Mouse (Mus musculus) hindbrain, embryonic 16.5 days (tissue): ENCODE data around the gene Atp5j2. TPM values are rescaled to one million over a fixed set of nuclear protein-coding genes. Genes with fewer than 3 reads are reported as not detected.

Experiments used
- ATAC-seq: fragments of 200-750 bp; cut with Nextera tagmentation; 2 replicates; pipeline ENCODE4 v1.8.0; 2017; ENCODE audit warnings: moderate TSS enrichment, moderate library complexity
- H3K27ac ChIP-seq: fragments of 300-500 bp; sonication (generic); 2 replicates; pipeline ENCODE4 v1.5.1; 2014; ENCODE audit warnings: low read depth, mild to moderate bottlenecking, control low read depth, low read length, moderate library complexity
- H3K27me3 ChIP-seq: fragments of 300-500 bp; sonication (generic); replicated peaks from 2 replicates; pipeline ENCODE4 v1.6.1; 2014; ENCODE audit warnings: low read length; ENCODE audit not compliant: control insufficient read depth, insufficient read depth
- H3K36me3 ChIP-seq: fragments of 300-500 bp; sonication (generic); 2 replicates; pipeline ENCODE4 v1.6.1; 2014; ENCODE audit warnings: mild to moderate bottlenecking, low read length, moderate library complexity, mixed read lengths; ENCODE audit not compliant: control insufficient read depth, insufficient read depth
- H3K4me1 ChIP-seq: fragments of 300-500 bp; sonication (generic); 2 replicates; pipeline ENCODE4 v1.6.1; 2014; ENCODE audit warnings: low read depth, low read length; ENCODE audit not compliant: control insufficient read depth, insufficient read depth
- H3K4me2 ChIP-seq: fragments of 300-500 bp; sonication (generic); 2 replicates; pipeline ENCODE4 v1.6.1; 2014; ENCODE audit warnings: mild to moderate bottlenecking, low read length, control low read depth, moderate library complexity
- H3K4me3 ChIP-seq: fragments of 300-500 bp; sonication (generic); 2 replicates; pipeline ENCODE4 v1.5.1; 2014; ENCODE audit warnings: mild to moderate bottlenecking, low read length, control low read depth, moderate library complexity
- H3K9ac ChIP-seq: fragments of 300-500 bp; sonication (generic); 2 replicates; pipeline ENCODE4 v1.6.1; 2014; ENCODE audit warnings: low read depth, mild to moderate bottlenecking, control low read depth, low read length, moderate library complexity
- H3K9me3 ChIP-seq: fragments of 300-500 bp; sonication (generic); 2 replicates; pipeline ENCODE4 v1.6.1; 2014; ENCODE audit warnings: mild to moderate bottlenecking, low read length, moderate library complexity; ENCODE audit not compliant: control insufficient read depth
- WGBS: fragments of 180-500 bp; shearing (Covaris S2); extraction: QIAGEN DNeasy Blood & Tissue Kit; methylation state at CpG from one replicate; pipeline ENCODE4 v1.1.7; 2014; 5-methylcytosine and 5-hydroxymethylcytosine counted together
- polyA plus RNA-seq: library from polyadenylated mRNA; unstranded; fragments of >200 nt; fragmentation: Nextera tagmentation; extraction: Ambion mirVana; gene quantifications from 2 replicates; pipeline ENCODE4 v1.2.1, GENCODE M21; 2015

Atp5j2 gene
- polyA plus RNA-seq, 1 experiment from 2014 or later: 743 TPM

DNA sequence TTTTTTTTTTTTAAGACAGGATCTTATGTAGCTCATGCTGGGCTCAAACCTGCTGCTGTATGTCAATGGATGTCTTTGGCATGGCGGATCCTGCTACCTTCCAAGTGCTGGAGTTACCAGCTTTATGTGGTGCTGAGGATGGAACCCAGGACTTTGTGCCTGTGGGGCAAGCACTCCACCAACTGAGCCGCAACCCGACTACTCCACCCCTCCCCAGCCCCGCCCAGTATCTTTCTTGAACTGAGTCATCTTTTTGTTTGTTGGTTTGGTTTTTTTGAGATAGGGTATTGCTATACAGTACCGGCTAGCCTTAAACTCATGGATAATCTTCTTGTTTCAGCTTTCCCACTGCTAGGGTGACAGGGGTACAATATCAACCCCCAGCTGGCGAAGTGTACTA lies 2.4 kb downstream of the Atp5j2 start:
- H3K4me2 ChIP-seq: no peak overlapping the region
- ATAC-seq: no peak
- WGBS: 91% methylated on average over 6 of the region's 6 CpGs

DNA sequence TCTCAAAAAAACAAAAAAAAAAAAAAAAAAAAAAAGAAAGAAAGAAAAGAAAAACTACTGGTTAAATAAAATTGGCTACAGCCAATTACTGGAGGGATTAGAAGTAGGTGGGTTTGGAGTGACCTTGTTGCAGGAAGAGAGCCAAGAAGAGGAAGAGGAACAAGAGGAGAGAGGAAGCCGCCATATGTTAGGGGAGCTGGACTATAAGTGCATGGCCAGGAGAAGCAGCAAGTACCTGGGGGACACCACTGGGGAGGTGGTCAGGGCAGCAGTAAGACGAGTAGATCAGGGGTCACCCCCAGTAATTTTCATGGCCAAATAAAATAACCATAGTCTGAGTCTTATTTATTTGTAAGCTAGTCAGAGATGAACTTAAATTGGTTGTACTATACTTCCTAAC lies 6.6 kb downstream of the Atp5j2 start:
- H3K4me2 ChIP-seq: no peak overlapping the region
- H3K27ac ChIP-seq: no peak overlapping the region
- WGBS: 93% methylated on average over 2 of the region's 2 CpGs
- no peaks in the 10 kb centered on the region for H3K9me3 ChIP-seq
- no peak for ATAC-seq
- no peak overlapping the region for H3K9ac ChIP-seq
- H3K27me3 ChIP-seq: no peaks in the 10 kb centered on the region
- H3K4me1 ChIP-seq: peaks cover 12% of the 10 kb centered on the region
- no peak overlapping the region for H3K4me3 ChIP-seq
- peaks cover 59% of the 10 kb centered on the region for H3K36me3 ChIP-seq

More for the DNA sequence above, 2.4 kb downstream of the Atp5j2 start:
- Histone ChIP-seq H3K27me3 (no peaks in the 10 kb centered on the region), H3K9ac (no peak overlapping the region), H3K36me3 (peaks cover 27% of the 10 kb centered on the region), H3K27ac (no peak overlapping the region), H3K4me3 (no peak overlapping the region), H3K4me1 (peaks cover 19% of the 10 kb centered on the region), H3K9me3 (no peaks in the 10 kb centered on the region)

DNA sequence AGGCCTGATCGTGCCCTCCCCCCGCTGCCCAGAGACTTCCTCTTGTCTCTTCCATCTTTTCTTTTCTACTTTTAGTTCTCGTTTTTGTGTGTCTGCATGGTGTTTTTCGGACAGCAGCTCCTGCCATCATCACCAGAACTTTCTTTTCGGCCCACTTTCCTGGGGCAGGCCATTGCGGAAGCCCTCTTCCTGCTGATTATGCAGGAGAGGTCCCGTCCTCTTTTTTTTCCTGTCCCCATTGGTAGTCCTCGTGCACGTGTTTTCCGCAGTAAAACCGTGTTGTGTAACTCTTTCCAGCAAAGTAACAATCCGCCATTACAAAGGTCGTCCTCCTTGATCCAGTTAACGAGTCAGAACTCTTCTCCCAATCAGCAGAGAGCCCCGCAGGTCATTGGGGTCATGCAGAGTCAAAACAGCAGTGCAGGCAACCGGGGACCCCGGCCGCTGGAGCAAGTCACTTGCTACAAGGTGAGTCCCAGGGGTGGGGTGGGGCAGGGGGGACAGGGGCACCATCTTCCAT lies 13.3 kb downstream of the Atp5j2 start:
- H3K4me1 ChIP-seq: no peaks in the 10 kb centered on the region
- no peak overlapping the region for H3K4me3 ChIP-seq
- H3K36me3 ChIP-seq: peaks cover 53% of the 10 kb centered on the region
- ATAC-seq: no peak
- no peaks in the 10 kb centered on the region for H3K27me3 ChIP-seq
- H3K27ac ChIP-seq: no peak overlapping the region
- 92% methylated on average over 18 of the region's 18 CpGs for WGBS
- H3K9me3 ChIP-seq: no peaks in the 10 kb centered on the region
- no peak overlapping the region for H3K9ac ChIP-seq
- no peak overlapping the region for H3K4me2 ChIP-seq

GRCm38 (mm10) chr5:145167306-145167661 lies 24.6 kb downstream of the Atp5j2 start:
- Histone ChIP-seq H3K9ac (peak overlapping the region; percentile 84), H3K4me1 (peaks cover 24% of the 10 kb centered on the region), H3K4me2 (peak overlapping the region; percentile 81), H3K36me3 (peaks cover 18% of the 10 kb centered on the region), H3K27ac (peak overlapping the region; percentile 73), H3K4me3 (peak overlapping the region; percentile 83), H3K27me3 (no peaks in the 10 kb centered on the region), H3K9me3 (no peaks in the 10 kb centered on the region)
- peak; percentile 70 for ATAC-seq
- WGBS: 0% methylated on average over 20 of the region's 28 CpGs

DNA sequence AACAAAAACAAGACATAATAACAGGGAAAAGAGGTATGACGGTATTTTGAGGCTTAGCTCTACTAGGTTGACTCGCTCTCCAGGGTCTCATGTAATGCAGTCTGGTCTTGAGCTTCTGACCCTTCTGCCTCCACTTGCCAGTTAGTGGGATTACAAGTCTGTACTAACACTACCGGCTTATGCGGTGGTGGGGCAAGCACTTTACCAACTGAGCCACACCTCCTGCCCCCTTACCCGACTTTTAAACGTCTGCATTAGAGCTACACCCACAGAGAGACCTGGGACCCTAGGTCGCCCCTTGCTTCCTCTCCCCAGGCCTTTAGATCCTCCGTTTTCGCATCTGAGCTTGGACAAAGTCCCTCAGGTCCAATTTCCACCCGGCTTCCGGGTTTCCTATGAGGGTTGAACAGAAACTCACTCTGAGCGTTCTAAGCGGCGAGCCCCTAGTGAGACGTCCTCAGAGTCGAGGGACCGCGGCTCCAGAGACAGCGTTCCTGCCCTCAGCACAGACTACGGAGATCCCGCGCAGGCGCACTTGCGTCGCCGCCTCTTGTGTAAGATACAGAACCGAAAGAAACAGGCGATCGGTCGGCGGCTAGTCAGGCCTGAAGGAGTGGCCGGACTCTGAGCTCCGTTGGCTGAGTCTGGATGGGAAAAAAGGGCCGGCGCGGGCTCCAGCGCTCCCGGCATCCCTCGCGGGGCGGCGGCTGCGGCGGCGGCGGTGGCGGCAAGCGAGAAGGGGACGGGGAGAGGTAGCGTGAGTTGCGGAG lies 25.1 kb downstream of the Atp5j2 start, which contains the start of the genes Ptcd1 and Cpsf4:
TSS of gene Ptcd1 (minus strand) at position 573 of the 770 bp plus-strand sequence.
TSS of gene Cpsf4 (plus strand) at position 678 of the 770 bp plus-strand sequence.
- Histone ChIP-seq H3K4me2 (peak within 1 kb of the TSS; percentile 81), H3K4me1 (peaks cover 24% of the 10 kb centered on the region), H3K36me3 (peaks cover 14% of the 10 kb centered on the region)

DNA sequence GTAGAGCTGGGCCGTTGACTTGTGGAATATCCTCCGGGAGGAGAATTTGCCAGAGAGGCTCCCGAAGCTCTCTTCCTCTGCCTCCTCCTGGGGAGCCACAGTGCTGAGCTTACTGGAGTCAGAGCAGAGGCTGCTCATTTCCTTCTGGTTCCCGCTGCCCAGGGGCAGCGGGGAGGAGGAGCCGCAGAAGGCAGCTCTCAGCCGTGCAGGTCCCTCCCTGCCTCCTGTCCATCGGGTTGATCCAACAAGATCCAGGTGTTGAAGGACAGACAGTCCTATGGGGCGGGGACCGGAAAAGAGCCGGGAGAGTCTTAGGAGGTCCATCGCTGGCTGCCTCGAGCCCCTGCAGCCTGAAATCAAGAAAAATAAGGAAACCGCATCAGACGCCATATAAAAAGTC lies 26.7 kb downstream of the Atp5j2 start:
- WGBS: 88% methylated on average over 15 of the region's 15 CpGs
- ATAC-seq: no peak
- H3K4me1 ChIP-seq: peaks cover 24% of the 10 kb centered on the region

More for the DNA sequence above, 25.1 kb downstream of the Atp5j2 start, which contains the start of the genes Ptcd1 and Cpsf4:
- H3K27ac ChIP-seq: peak within 1 kb of the TSS; percentile 73
- WGBS: under 1% methylated on average over 50 of the region's 51 CpGs
- H3K9me3 ChIP-seq: no peaks in the 10 kb centered on the region
- ATAC-seq: peak; percentile 94
- H3K27me3 ChIP-seq: no peaks in the 10 kb centered on the region
- peak within 1 kb of the TSS; percentile 83 for H3K4me3 ChIP-seq
- H3K9ac ChIP-seq: peak within 1 kb of the TSS; percentile 86

GRCm38 (mm10) chr5:145164710-145165109 lies 27.2 kb downstream of the Atp5j2 start:
- no peaks in the 10 kb centered on the region for H3K9me3 ChIP-seq
- no peak overlapping the region for H3K9ac ChIP-seq
- 63% methylated on average over 3 of the region's 3 CpGs for WGBS
- H3K27ac ChIP-seq: no peak overlapping the region
- H3K4me2 ChIP-seq: no peak overlapping the region
- no peak overlapping the region for H3K4me3 ChIP-seq
- no peaks in the 10 kb centered on the region for H3K27me3 ChIP-seq
- peaks cover 24% of the 10 kb centered on the region for H3K36me3 ChIP-seq
- ATAC-seq: no peak
- peaks cover 24% of the 10 kb centered on the region for H3K4me1 ChIP-seq

More for the DNA sequence above, 26.7 kb downstream of the Atp5j2 start:
- Histone ChIP-seq H3K9ac (no peak overlapping the region), H3K4me2 (no peak overlapping the region), H3K4me3 (no peak overlapping the region), H3K27ac (no peak overlapping the region), H3K36me3 (peaks cover 24% of the 10 kb centered on the region), H3K9me3 (no peaks in the 10 kb centered on the region), H3K27me3 (no peaks in the 10 kb centered on the region)

DNA sequence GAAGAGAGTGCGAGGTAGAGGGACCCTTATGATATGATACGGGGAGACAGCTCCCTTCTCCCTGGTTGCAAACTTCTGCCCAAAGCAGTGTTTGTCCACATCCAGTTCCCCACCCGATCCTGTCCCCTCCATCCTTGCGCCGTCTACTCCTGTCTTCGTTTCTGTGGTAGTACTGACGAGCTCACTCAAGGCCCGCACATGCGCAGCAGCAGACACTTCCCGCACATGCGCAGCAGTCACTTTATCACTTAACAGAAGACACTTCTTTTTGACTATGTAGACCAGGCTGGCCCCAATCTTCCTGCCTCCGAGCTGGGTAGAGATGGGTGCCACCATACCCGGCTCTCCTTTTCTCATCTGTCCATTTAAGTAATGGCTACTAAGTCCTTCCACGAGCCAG lies 30.5 kb downstream of the Atp5j2 start:
- no peak overlapping the region for H3K4me2 ChIP-seq
- 95% methylated on average over 14 of the region's 14 CpGs for WGBS
- no peak overlapping the region for H3K4me3 ChIP-seq
- no peak overlapping the region for H3K9ac ChIP-seq
- H3K27ac ChIP-seq: no peak overlapping the region
- no peaks in the 10 kb centered on the region for H3K9me3 ChIP-seq
- ATAC-seq: no peak
- H3K27me3 ChIP-seq: no peaks in the 10 kb centered on the region
- H3K36me3 ChIP-seq: peaks cover 30% of the 10 kb centered on the region
- H3K4me1 ChIP-seq: peaks cover 9% of the 10 kb centered on the region

DNA sequence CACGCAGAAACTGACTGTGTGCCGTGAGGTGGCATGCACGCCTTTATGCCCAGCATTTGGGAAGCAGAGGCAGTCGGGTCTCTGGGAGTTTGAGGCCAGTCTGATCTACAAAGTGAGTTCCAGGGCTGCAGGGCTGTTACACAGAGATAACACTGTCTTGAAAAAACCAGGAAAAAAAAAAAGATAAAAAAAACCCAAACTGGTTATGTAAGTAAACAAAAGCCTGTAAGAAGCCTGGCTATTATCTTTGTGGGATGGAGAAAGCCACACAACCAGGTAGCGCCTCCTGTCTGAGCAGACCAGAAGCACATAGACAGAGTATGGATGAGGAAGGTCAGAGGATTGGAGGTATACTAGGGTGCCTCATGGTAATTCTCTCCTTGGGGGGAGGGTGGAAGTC lies 39.2 kb downstream of the Atp5j2 start:
- no peak overlapping the region for H3K9ac ChIP-seq
- H3K4me1 ChIP-seq: no peaks in the 10 kb centered on the region
- ATAC-seq: no peak
- no peaks in the 10 kb centered on the region for H3K27me3 ChIP-seq
- H3K27ac ChIP-seq: no peak overlapping the region
- H3K4me2 ChIP-seq: no peak overlapping the region
- 96% methylated on average over 5 of the region's 5 CpGs for WGBS
- H3K4me3 ChIP-seq: no peak overlapping the region
- H3K36me3 ChIP-seq: peaks cover 55% of the 10 kb centered on the region
- no peaks in the 10 kb centered on the region for H3K9me3 ChIP-seq
